Mouse (Mus musculus): ENCODE data around the gene Rptor.

- TF ChIP-seq CTCF (IDR thresholded peaks at IDR 0.05; ENCODE audit: borderline replicate concordance, extremely low read depth, insufficient read depth, insufficient read length) (no peak), POLR2A (IDR thresholded peaks at IDR 0.05; ENCODE audit: borderline replicate concordance, extremely low read depth, insufficient read depth, insufficient read length, poor library complexity, severe bottlenecking) (no peak)
These were observed 85.3 kb downstream of the Rptor start for GRCm38 (mm10) chr11:119687966-119688365.
